Mouse (Mus musculus) bone marrow macrophage, adult 2 months (primary cell): ENCODE results near the gene Hist1h2ad.

Experiments
- CTCF ChIP-seq: IDR thresholded peaks from 2 replicates; pipeline ENCODE4 v1.5.1; 2012; ENCODE audit warnings: low read depth, mild to moderate bottlenecking, low read length, moderate library complexity
- POLR2A ChIP-seq: IDR thresholded peaks from 2 replicates; pipeline ENCODE4 v1.6.1; 2012; ENCODE audit warnings: mild to moderate bottlenecking, low read depth, low read length, borderline replicate concordance

DNA sequence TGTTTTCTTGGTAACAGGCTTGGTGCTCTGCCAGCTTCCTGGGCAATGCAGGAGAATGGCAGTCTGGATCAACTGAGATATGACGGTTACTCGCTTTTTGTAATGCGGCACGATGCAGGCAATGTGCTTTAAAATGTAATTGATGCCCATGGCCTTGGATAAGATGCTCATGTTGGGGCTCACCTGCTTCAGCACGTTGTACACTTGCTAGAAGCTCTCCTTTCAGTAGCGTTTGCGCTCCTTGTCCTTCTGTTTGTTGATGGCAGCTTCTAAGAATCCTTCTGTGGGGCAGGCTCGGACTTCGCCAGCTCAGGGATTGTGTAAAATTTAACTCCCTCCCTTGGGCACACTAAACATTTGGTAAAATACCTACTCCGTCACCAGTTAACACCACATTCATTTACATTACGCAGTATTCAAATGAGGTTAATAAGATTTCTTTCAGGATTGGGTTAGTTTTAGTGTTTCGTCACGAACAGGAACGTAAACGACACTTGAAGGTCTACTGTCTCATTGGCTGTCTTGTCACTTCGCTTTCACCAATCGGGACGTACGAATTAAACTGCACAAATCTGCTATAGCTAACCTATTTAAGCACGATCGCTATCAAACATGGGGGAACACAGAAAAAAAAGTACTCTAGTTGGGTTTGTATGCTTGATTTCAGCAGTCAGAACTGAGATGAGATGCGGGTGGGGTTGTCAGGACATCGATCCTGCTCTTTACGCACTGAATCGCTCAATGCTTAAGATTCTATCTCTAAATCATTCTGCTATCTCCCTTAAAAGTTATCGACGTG lies 46.8 kb downstream of the Hist1h2ad start, which contains the start of gene Hist1h2be:
- TF ChIP-seq POLR2A (no peak), CTCF (no peak)
